Mouse (Mus musculus): ENCODE measurements around the gene Ppp1r26. TPM values are rescaled to one million over a fixed set of nuclear protein-coding genes. Genes with fewer than 3 reads are reported as not detected.

Ppp1r26 gene
- polyA plus RNA-seq (2017; shearing (Covaris generic)) = under 1 TPM in 1 of 2 experiments, not detected in 1; 0.08 TPM

DNA sequence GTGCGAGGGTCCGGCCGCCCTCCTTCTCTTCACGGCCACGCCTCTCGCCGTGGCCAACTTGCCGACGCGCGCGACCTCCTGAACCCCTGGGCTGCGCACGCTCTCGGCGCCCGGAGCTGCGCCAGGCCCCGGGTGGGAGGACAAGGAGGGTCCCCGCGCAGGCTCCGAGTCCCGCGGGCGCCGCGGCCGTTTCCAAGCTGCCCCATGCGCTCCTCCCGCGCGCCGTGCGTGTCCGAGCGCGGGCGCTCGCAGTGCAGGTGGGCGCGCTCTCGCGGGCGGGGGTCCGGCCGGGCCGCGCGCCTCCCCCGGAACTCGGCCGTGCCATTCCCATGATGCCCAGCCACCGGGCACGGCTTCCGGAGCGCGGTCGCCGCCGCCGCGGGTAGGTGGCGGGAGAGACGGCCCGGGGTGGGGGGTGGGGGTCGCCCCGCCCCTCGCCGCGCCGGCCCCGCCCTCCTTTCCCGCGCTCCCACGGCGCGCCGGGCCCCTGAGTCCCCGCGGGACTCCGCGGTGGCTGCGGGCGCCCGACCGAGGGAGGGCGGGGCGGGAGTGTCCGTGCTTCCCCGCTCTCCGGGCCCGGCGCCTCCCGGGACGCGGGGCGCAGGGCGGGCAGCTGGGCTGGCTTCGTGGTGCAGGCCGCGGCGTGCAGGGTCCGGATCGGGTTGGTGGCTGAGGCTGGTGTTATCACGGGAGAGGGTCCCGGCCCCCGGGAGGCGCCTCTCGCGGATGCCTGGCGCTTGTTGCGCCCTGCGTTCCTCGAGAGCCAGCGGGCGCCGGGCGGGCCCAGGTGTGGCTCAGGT lies at the start of gene Ppp1r26:
Gene Ppp1r26, plus strand, starts transcription at position 286 of the 800 bp plus-strand sequence.
- no peak for ATAC-seq

DNA sequence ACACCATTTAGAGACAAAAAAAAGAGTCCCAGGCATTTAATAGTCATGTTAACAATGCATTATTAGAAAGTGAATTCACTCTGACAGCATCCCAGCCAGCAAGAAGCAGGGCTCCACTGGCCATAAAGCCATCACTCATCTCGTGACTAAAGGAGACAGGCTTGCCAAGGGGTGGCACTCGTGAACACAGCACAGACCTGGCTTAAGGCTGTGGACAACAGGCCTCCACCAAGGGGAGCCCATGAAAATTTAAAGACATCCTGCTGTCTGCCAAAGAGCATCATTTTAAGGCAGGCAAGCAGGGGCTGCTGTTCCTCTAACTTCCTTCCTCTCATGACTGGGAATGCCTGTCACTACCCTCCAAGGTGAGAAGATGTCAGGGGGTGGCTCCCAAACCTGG lies 49.7 kb upstream of the Ppp1r26 start:
- ATAC-seq = no peak

DNA sequence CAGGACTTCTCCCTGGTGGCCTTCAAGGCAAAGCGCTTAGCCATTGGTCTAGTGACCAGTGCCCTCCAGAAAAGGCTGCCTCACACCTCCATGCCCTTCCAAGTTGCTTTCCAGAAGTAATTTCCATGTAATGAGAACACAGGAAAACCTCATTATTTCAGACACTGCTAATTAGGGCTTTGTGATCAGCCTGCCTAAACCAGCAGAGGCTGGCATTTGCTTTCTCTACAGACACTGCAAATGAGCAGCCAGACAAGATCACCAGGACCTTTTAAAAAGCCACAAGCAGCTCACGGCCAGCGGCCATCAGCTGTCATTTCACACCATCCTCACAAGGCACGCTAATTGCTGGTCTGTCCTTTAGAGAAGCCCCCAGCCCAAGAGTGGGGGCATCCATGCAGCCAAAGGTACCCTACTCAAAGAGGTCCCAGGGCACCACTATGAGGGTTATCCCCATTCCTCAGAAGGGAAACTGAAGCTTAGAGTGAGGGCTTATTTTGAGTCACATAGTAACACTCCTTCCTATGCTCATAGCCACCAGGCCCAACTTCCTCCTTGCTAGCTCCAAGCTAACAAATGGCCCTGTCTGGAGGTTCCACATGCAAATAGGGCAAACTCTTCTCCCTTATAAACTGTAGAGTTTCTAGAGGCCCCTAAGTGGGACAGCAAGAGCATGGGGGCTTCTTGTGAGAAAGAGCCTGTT lies 49.0 kb upstream of the Ppp1r26 start:
- no peak for ATAC-seq

DNA sequence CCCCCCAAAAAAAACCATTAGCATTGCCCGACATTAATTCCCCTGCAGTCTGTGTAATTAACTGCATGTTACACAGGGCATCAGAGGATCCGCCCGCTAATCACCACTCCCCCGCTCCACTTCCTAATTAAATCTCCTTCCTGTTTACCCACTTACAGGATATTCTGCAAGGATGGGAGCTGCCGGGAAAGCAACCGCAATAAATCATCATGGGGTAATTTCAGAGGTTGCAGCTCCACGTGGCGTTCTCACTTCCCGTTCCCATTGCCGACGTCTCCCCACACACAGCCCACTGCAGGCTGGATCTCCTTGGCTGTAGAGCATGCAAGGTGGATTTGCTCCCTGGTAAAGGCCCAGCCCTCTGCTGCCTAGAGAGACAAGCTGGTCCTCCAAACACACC lies 45.0 kb upstream of the Ppp1r26 start:
- no peak for ATAC-seq

DNA sequence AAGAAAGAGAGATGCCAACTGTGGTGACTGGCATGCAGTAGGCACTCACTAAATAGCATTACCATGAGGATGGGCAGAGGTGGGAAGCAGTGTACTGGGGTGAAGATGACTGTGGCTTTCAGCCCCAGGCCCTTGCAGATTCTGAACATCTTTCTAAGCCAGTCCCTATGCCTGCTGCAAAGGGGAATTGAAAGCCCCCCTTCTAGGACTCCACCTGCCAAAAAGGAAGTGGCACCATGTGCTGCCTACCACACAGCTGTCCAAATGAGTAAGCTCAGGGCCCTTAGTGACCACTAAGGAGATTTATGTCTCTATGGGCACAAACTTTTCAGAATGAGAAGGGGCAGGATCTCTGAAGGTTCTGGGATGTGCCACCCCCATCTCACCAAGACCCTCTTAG lies 44.5 kb upstream of the Ppp1r26 start:
- ATAC-seq = no peak

DNA sequence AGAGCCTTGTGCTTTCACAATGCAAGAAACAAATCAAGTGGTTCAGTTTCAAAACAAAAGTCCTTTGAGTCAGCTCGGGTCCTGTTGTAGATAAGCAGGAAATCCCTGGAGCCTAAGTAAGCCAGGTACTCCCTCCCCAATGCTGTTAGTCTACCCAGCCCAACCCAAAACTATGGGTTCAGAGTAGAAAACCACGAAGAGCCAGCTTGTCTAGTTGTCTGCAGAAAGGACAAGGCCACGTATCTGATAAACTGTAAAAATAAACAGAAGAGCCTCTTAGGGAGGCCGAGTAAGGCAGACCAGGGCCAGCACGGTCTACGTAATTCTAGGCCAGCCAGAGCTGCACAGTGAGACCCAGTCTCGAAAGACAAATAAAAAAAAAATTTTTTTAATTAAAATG lies 38.8 kb upstream of the Ppp1r26 start:
- ATAC-seq = no peak

DNA sequence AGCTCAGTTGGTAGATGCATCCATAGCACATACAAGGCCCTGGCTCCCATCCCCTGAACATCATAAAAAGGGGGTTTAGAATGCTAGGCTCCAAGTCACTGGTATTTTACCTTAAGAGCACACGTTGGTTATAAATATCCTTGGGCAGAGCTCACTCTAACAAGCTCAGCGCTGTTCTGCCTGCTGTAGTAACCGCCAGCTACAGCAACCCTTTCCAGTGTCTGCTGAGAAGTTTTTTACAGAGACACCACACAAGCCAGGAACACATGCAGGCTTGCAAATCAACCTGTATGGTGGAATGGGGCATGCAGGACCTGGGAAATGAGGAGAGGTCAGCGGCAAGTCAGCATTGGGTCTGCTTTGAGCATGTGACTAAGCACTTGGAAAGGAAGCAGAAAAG lies 37.5 kb upstream of the Ppp1r26 start:
- ATAC-seq = no peak

DNA sequence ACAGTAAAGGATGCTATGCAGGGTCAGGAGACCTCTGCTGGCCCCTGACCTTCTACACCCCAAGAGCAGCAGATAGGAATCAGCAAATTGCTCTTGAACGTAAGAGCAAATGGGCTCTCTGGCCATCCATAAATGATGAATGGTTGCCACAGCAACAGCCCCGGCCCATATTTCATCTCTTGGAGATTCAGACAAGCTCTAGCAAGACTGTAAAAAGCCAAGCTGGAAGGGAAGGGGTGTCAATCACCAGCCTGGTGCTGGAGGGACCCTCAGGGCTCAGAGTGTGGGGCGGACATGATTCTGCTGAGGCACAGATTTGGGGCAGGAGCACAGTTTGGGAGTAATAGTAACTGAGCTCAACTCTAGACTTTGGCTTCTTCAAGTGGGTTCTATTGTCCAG lies 37.0 kb upstream of the Ppp1r26 start:
- ATAC-seq = no peak

DNA sequence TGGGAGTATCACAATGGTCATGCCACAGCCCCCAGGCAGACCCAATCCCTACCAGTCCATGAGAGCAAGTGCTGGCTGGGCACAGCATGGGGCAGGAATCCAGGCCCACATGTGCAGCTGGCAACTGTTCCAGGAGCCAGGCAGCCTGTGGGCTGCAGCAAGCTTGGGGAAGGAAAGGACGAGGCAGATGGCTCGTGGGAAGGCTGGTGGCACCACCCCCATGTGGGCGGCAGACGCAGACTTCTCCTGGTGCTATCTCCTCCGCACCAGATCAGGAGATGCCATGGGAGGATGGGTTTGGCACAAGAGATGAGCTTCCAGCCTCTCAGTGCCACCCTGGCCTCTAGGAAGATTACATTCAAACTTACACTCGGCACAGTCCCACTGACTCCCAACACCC lies 33.7 kb upstream of the Ppp1r26 start:
- no peak for ATAC-seq

DNA sequence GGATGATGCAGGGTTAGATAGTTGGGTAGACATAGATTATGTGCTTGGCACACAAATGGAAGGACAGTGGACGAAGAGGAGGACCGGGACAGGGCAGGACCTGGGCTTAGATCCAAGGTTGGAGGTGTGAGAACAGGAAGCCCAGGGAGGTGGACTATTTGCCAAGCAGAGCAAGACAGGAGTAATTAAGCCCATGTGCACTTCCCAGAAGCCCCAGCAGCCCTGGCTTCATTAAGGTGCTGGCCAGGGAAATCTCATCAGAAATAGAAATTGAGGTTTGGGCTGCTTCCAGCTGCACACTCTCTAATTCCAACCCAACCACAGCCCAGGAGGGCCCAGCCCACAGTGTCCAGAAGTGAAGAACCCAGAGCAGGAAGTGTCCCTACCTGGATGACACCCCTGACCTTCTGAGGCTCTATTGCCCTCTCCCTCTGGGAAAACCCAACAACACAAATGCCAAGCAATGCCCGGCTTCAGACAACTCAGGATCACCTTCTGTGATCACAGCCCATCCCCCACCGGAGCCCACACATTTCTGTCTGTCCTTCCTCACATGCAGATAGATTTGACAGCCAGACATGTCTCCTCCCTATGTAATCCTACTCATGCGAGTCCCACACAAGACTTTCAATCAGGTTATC lies 32.4 kb upstream of the Ppp1r26 start:
- no peak for ATAC-seq

DNA sequence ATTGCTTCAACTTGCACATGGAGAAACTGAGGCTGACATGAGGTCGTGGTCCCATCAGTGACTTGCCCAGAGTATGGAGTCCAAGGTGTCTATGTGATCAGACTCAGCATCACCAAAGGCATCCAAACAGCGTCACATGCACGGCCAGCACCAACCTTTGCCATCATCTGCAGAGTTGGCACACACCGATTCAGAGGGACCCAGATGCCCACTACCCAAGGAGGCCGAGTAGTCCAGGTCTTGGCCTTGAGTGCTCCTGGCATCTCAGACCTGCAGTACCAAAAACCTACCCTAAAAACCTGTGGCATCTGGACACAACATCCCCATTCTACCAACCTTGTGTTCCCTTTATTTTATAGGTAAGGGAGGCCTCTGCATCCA lies 31.9 kb upstream of the Ppp1r26 start:
- ATAC-seq = no peak

DNA sequence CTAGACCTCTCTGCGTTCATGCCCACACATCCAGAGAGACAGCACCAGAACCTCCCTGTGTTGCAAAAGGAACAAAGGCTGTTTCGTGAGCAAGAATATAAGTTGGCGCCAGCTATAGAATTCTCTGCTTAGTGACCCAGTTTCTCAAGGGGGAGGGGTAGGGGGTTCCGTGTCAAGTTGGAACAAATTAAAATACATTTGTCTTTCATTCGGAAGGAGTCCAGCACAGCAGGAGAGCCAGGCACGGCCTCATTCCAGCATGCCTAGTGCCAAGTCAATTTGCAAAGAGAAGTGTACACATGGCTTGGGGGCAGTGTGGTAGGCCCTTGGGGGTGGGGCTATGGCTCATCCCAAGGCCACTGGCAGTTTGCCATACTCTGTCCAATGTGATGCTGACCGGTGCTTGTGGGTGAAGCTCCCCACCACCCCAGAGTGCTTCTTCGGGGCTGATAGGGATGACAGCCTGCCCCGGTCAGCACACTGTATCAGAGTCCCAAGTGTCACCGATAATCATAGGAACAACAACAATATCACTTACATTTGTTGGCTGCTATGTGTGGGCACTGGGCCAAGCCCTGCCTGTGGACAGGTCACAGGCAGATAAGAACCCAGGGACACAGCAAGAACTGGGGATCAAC lies 31.1 kb upstream of the Ppp1r26 start:
- no peak for ATAC-seq

DNA sequence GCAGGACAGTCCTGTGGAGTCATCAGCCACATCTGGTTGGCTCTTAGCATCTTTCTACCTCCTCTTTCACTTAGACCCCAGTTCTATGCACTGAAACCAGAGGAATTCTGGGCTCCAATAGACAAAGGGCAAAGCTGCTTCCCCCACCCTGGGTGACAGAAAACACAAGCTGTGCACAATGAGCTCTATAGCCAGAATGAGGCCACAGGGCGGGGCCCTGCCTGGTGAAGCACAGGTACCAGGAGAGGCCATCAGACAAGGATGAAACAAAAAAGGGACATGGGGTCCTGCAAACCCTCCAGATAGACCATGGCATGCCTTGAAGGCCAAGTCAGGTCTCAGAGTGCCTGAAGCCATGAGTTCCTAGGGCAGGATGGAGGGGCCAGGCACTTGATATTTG lies 30.1 kb upstream of the Ppp1r26 start:
- no peak for ATAC-seq

DNA sequence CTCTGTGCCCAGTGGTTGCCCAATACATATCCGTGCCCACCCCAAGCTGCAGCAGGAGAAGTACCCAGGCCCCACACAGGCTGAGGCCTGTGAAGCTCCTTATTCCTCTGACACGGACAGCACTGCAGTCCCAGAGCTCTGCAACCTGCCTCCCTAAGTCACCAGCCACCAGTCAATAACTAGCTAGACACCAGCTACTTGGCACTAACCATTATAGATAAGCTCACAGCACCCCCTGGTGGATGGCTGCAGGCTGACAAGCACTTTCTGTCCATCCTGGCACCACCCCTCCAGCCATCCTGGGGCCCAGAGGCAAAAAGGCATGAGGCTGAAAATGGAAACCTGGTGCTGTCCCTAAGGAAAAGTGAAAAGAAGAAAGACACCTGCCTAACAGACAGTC lies 28.6 kb upstream of the Ppp1r26 start:
- ATAC-seq = no peak

DNA sequence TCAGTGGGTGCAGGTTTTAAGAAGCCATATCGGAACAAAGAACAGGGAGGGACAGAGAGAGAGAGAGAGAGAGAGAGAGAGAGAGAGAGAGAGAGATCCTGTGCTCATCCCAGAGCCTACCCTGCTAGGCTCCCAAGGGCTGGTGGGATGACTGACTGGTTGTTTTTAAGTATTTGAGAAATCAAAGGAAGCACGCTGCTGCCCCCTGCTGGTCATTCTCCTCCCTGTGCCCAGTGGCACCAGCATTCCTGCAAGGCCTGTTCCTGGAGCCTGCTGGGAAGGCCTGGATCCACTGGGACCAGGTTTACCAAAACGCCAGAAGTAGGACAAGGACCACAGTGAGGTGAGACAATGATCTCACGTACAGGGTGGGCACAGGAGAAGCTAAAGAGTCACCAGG lies 26.7 kb upstream of the Ppp1r26 start:
- no peak for ATAC-seq

DNA sequence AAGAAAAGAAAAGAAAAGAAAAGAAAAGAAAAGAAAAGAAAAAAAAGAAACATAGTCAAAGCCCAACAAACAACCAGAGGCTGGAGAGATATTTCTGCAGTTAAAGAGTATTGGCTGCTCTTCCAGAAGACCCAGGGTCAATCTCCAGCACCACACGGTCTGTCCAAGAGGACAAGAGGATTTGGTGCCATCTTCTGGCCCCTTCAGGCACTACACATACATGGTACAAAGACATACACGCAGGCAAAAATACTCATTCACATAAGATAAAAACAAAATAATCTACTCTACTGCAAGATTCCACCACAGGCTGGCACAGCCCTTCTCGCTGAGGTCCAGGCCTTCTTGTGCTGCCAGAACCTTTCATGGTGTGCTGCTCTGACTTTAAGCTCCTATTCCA lies 23.4 kb upstream of the Ppp1r26 start:
- ATAC-seq = no peak

DNA sequence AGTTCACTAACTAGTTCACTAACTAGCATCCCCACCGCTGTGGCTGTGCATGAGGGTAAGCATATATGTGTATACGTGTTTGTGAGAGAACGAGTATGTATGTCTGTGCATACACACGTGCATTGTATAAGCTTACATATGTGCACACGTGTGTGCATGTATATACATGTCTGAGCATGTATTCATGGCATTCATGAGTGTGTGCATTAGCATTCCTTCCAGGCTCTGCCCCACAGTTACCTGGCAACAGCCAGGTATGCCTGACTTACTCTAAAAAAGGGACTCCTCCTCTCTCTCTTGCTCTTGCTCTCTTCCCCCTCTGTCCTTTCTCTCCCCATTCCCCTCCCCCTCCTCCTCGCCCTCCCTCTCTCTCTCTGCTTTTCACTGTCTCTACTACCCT lies 19.4 kb upstream of the Ppp1r26 start:
- ATAC-seq = no peak

DNA sequence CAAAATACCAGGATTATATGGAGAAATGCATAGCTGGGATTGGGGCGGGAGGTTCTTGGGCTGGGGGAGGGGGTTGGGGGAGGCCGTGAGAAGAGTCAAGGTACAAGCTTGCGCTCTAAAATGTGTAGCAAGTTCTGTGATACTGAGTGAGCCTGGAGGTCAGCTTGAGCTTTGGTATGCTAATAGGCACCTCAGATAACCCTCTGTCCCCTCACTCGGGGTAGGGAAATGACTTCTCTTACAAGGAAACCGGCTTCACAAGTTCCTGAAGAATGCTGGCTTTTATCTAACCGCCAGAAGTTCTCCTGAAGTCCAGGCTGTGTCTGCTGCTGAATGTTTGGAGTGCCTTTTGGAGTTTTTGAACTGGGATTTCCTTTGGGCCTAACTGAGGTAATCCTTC lies 15.8 kb upstream of the Ppp1r26 start:
- no peak for ATAC-seq

DNA sequence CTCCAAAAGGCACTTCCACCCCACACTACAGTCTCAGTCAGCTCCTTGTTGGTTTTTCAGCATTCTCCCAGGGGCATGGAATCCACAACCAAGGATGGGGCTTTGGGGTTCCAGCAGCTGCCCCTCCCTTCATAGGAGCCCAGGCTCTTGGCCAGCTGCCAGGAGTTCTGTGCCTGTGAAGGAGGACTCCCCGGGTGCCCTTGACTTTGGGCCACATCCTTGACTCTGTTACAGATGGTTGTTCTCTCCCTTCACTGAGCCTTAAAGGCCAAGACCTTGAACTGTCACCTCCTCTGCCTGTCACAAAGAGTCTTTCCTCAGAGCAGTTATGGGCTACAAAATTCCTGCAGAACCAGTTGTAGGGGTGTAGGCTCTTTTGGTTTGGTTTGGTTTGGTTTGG lies 13.8 kb upstream of the Ppp1r26 start:
- ATAC-seq = no peak

DNA sequence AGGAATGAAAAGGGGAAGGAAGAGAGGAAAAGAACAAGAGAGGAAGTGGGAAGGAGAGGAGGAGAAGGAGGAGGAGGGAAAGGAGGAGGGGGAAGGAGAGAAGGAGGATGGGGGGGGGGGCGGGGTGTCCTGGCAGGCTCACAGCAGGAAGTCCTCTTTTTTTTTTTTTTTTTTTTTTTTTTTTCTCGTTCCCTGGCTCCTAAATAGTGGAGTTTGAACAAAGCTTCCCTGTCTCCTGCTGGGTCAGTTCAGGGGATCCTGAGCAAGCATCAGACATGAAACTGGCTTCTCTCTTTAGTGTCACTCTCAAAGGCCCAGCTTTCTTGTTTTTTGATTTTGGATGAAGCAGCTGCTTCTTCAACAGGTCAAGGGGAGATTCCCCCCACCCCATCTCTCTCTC lies 13.1 kb upstream of the Ppp1r26 start:
- ATAC-seq = no peak

DNA sequence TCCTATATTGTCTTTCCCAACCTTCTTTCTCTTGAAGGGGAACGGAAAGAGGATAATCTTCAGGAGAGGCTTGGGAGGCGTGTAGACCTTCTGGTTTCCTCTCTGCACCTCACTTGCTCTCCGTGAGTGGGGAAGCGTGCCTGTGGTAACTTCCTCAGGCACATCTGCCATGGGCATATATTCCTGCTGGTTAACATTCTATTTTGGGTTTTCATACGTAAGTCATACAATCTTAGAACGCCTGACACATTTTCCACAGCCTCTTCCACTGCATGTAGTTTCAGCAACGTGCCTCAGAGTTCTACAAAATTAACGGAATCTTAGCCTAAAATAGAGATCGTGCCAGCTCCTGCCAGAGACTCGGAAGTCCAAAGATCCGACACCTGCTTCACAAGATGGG lies 11.2 kb upstream of the Ppp1r26 start:
- ATAC-seq = no peak

DNA sequence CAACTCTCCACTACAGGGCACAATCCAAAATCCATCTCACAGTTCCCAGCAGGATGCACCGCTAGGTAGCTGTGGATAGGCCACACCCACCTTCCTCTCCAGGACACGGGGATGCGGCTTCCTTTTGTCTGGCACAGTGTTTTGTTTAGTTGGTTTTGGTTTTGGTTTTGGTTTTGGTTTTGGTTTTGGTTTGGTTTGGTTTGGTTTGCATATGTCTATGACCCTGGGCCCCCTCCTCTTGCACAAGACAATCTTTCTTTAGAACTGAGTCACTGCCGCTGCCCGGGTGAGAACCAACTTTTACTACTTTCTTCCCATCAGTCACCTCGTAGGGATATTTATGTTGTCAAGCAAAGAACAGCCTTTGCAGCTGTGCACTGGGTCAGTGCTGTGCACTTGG lies 5.8 kb upstream of the Ppp1r26 start:
- ATAC-seq = no peak

DNA sequence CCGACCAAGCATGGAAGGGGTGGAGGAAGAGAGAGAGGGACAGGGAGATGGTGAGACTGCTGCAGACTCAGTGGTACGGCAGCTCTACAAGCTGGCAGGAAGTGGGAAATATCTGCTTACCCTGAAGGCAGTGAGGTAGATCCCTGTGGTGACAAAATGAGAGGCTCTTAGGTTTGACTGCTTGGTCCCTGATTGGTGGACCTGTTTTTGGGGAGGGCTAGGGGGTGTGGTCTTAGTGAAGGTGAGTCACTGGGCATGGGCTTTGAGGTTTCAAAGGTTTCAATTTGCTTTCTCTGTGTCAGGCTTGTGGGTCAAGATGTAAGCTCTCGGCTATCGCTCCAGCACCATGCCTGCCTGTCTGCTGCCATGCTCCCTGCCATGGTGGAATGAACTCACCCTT lies 1.5 kb upstream of the Ppp1r26 start:
- ATAC-seq = no peak

DNA sequence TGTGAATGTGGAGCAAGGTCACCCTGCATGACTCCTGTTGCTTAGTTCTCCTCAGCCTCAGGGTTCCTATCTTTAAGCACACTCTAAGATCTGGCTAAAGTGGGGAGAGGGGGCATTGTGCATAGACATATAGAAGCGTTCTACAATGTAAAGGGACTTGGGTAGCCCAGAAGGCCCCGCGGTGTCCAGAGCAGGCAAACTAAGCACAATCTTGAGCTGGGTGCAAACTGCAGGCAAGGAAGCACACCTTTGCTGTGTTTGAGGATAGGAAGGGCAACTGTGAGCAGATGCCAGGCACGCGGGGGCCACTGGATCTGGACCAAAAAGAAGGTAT lies 452 bp upstream of the Ppp1r26 start:
- no peak for ATAC-seq
